Mouse (Mus musculus): ENCODE data around the gene Rtl5.

GRCm38 (mm10) chrX:102053371-102053770 lies 17.7 kb downstream of the Rtl5 start:
- no peak for TF ChIP-seq EP300 (IDR thresholded peaks at IDR 0.05; ENCODE audit: insufficient read depth, low read depth, low read length)
- no peak for TF ChIP-seq POLR2A (IDR thresholded peaks at IDR 0.05; ENCODE audit: insufficient read depth, low read depth, low read length)
